Mouse (Mus musculus) hindbrain, embryonic 16.5 days (tissue): ENCODE data around the gene Ulk2. TPM values are rescaled to one million over a fixed set of nuclear protein-coding genes. Genes with fewer than 3 reads are reported as not detected.

Source experiments
- ATAC-seq: fragments of 200-750 bp; cut with Nextera tagmentation; 2 replicates; pipeline ENCODE4 v1.8.0; 2017; ENCODE audit warnings: moderate TSS enrichment, moderate library complexity
- H3K27ac ChIP-seq: fragments of 300-500 bp; sonication (generic); 2 replicates; pipeline ENCODE4 v1.5.1; 2014; ENCODE audit warnings: low read depth, mild to moderate bottlenecking, control low read depth, low read length, moderate library complexity
- H3K27me3 ChIP-seq: fragments of 300-500 bp; sonication (generic); replicated peaks from 2 replicates; pipeline ENCODE4 v1.6.1; 2014; ENCODE audit warnings: low read length; ENCODE audit not compliant: control insufficient read depth, insufficient read depth
- H3K36me3 ChIP-seq: fragments of 300-500 bp; sonication (generic); 2 replicates; pipeline ENCODE4 v1.6.1; 2014; ENCODE audit warnings: mild to moderate bottlenecking, low read length, moderate library complexity, mixed read lengths; ENCODE audit not compliant: control insufficient read depth, insufficient read depth
- H3K4me1 ChIP-seq: fragments of 300-500 bp; sonication (generic); 2 replicates; pipeline ENCODE4 v1.6.1; 2014; ENCODE audit warnings: low read depth, low read length; ENCODE audit not compliant: control insufficient read depth, insufficient read depth
- H3K4me2 ChIP-seq: fragments of 300-500 bp; sonication (generic); 2 replicates; pipeline ENCODE4 v1.6.1; 2014; ENCODE audit warnings: mild to moderate bottlenecking, low read length, control low read depth, moderate library complexity
- H3K4me3 ChIP-seq: fragments of 300-500 bp; sonication (generic); 2 replicates; pipeline ENCODE4 v1.5.1; 2014; ENCODE audit warnings: mild to moderate bottlenecking, low read length, control low read depth, moderate library complexity
- H3K9ac ChIP-seq: fragments of 300-500 bp; sonication (generic); 2 replicates; pipeline ENCODE4 v1.6.1; 2014; ENCODE audit warnings: low read depth, mild to moderate bottlenecking, control low read depth, low read length, moderate library complexity
- H3K9me3 ChIP-seq: fragments of 300-500 bp; sonication (generic); 2 replicates; pipeline ENCODE4 v1.6.1; 2014; ENCODE audit warnings: mild to moderate bottlenecking, low read length, moderate library complexity; ENCODE audit not compliant: control insufficient read depth
- WGBS: fragments of 180-500 bp; shearing (Covaris S2); extraction: QIAGEN DNeasy Blood & Tissue Kit; methylation state at CpG from one replicate; pipeline ENCODE4 v1.1.7; 2014; 5-methylcytosine and 5-hydroxymethylcytosine counted together
- polyA plus RNA-seq: library from polyadenylated mRNA; unstranded; fragments of >200 nt; fragmentation: Nextera tagmentation; extraction: Ambion mirVana; gene quantifications from 2 replicates; pipeline ENCODE4 v1.2.1, GENCODE M21; 2015

The Ulk2 gene
- polyA plus RNA-seq, 1 experiment from 2014 or later, result 31.1 TPM

DNA sequence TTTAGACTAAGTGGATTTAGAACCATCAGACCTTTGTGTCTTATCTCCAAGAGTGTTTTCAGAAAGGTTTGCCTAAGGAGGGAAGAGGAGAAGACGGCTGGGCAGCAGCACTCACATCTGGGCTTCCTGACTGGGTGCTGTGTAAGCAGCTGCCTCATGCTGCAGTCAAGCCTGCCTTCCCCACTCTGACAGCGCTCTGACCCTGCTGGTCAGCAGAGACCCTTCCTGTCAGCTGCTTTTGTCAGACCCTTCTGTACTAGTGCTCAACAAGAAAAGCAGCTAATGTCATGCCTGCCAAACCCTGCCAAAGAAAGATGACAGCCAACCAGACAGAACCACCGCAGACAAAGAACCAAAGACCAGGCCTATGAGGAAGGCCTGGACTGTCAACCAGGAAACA, 111.1 kb downstream of the Ulk2 start:
- ATAC-seq, result no peak
- Histone ChIP-seq H3K4me3 (no peak overlapping the region), H3K27me3 (no peaks in the 10 kb centered on the region), H3K9ac (no peak overlapping the region), H3K27ac (no peak overlapping the region), H3K36me3 (peaks cover 27% of the 10 kb centered on the region), H3K9me3 (no peaks in the 10 kb centered on the region), H3K4me1 (no peaks in the 10 kb centered on the region; the same call in 1 of the 2 replicates), H3K4me2 (no peak overlapping the region)
- 44% methylated on average over 3 of the region's 3 CpGs for WGBS

DNA sequence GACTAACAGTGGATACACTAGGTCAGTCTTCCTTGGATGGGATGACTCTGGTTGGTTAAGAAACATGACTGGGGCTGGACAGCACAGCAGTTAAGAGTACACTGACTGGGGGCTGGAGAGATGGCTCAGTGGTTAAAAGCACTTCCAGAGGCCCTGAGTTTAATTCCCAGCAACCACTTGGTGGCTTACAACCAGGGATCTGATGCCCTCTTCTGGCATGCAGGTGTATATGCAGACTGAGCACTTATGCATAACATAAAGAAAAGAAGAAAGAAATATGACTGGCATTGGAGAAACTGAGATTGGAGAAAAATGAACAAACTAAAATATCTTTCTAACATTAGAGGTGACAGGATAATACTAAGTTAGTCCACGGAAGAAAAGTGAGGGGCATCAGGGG, 114.4 kb downstream of the Ulk2 start:
- no peak overlapping the region for H3K27ac ChIP-seq
- no peak overlapping the region for H3K4me3 ChIP-seq
- WGBS, result 93% methylated on average over 1 of the region's 1 CpGs
- no peak overlapping the region for H3K9ac ChIP-seq
- no peaks in the 10 kb centered on the region; the same call in 1 of the 2 replicates for H3K4me1 ChIP-seq
- no peaks in the 10 kb centered on the region for H3K27me3 ChIP-seq
- H3K36me3 ChIP-seq, result peaks cover 41% of the 10 kb centered on the region
- no peak overlapping the region for H3K4me2 ChIP-seq
- H3K9me3 ChIP-seq, result no peaks in the 10 kb centered on the region
- ATAC-seq, result no peak

DNA sequence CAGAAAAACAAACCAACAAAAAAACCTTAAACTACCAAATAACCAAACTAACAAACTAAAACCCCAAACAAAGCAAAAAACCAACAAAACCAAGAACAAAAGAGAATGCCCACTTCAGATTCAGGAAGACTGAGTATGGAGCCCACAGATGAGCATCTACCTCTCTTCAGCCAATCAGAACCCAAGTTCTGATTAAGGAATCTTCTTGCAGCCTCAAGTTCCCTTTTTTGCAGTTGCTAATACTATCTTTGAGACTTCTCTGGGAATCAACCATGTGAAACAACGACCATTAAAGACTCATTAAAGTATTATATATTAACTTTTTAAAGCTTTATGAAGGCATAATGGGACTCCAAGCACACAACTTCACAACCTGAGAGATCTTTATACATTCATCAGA, 117.6 kb downstream of the Ulk2 start:
- no peak for ATAC-seq
- H3K4me3 ChIP-seq, result no peak overlapping the region
- peaks cover 44% of the 10 kb centered on the region for H3K36me3 ChIP-seq
- H3K4me2 ChIP-seq, result no peak overlapping the region
- no peaks in the 10 kb centered on the region for H3K27me3 ChIP-seq
- H3K9me3 ChIP-seq, result no peaks in the 10 kb centered on the region
- 97% methylated on average over 1 of the region's 1 CpGs for WGBS
- no peak overlapping the region for H3K9ac ChIP-seq
- H3K4me1 ChIP-seq, result no peaks in the 10 kb centered on the region
- no peak overlapping the region for H3K27ac ChIP-seq

DNA sequence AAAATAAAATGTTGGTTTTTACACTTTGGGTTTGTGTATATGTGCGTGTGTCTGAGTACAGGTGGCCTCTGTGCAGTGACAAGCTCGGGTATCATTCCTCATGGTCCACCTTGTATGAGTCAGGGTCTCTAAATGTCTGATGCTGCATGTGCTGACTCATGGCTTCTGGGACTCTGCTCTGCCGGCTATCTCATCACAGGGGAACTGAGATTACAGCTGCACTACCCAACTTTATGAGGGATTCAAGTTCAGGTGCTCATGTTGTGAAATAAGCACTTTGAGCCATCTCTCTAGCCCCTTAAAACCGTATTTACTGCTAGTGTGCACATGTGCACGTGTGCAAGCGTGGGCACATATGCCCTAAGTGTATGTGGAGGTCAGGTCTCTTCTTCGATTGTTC, 122.2 kb downstream of the Ulk2 start:
- WGBS, result 91% methylated on average over 7 of the region's 7 CpGs
- Histone ChIP-seq H3K4me1 (no peaks in the 10 kb centered on the region), H3K27ac (no peak overlapping the region), H3K9ac (no peak overlapping the region), H3K36me3 (peaks cover 25% of the 10 kb centered on the region), H3K27me3 (no peaks in the 10 kb centered on the region), H3K9me3 (no peaks in the 10 kb centered on the region), H3K4me2 (no peak overlapping the region), H3K4me3 (no peak overlapping the region)
- no peak for ATAC-seq

DNA sequence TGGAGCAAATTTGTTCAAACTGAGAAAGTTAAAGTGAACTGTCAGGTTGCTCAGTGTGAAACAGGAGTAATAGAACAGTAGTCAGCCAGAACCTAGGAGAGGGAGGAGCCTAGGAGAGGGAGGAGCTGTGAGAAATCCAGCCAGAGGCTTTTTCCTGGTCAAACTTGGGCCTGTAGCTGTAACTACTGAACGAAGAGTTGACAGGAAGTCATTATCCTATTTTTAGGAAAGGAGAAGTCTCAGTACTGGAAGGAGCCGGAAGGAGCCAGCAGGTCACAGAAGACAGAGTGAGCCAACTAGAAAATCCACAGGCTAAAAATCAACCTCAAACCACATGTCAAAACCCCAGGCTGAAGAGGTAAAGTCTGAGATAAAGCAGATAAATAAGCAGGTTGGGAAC, 126.8 kb downstream of the Ulk2 start:
- Histone ChIP-seq H3K9ac (no peak overlapping the region), H3K4me2 (no peak overlapping the region), H3K27me3 (no peaks in the 10 kb centered on the region), H3K9me3 (no peaks in the 10 kb centered on the region), H3K4me1 (no peaks in the 10 kb centered on the region), H3K27ac (no peak overlapping the region), H3K4me3 (no peak overlapping the region), H3K36me3 (peaks cover 13% of the 10 kb centered on the region)
- WGBS, result 82% methylated on average over 2 of the region's 2 CpGs
- ATAC-seq, result no peak

Other genes with a start within 250 kb of the Ulk2 start
- gene Grap, start 201.8 kb downstream of the Ulk2 start, polyA plus RNA-seq, result 12.0 and 12.1 TPM in 2 replicates
- gene Fam83g, start 171.0 kb downstream of the Ulk2 start, polyA plus RNA-seq, result 0.12 and 0.18 TPM in 2 replicates
- gene Slc5a10, start 134.2 kb downstream of the Ulk2 start, polyA plus RNA-seq, result not detected in 2 replicates
- 47.7 and 50.2 TPM in 2 replicates for gene Prpsap2, start 93.0 kb downstream of the Ulk2 start, polyA plus RNA-seq
- 9.7 and 10.9 TPM in 2 replicates for gene Akap10, start 75.2 kb upstream of the Ulk2 start, polyA plus RNA-seq
- gene Specc1, start 101.7 kb upstream of the Ulk2 start, polyA plus RNA-seq, result 12.3 and 14.3 TPM in 2 replicates